Mouse (Mus musculus): Measurements from ENCODE around the gene Trim75. TPM values are rescaled to one million over a fixed set of nuclear protein-coding genes. Genes with fewer than 3 reads are reported as not detected.

Gene Trim75
- polyA plus RNA-seq (2015; fragmentation: Nextera tagmentation; extraction: Ambion mirVana): not detected in 2 replicates

DNA sequence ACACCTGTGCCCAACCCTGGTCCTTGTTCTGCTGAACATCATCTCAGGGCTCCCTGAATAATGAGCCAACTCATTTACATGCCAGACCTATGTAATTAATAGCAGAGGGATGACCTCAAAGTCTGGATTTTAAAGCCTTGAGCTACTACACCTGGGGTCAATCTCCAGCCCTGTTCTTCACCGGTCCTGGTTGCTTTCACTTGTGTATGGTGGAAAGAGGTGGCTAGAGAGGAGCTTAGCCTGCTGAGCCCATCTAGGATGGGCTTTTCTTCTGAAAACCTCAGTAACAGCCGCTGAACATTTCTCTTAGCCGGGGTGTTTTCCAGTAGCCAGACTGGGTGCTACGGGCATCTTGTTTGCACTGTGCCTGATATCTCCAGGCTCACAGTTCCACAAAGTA, at the start of gene Trim75:
TSS of gene Trim75 (minus strand) at position 101 of the 400 bp plus-strand sequence.
- no peaks in the 10 kb centered on the region for H3K9me3 ChIP-seq (ENCODE audit: control insufficient read depth)
- no peak within 1 kb of the TSS for H3K4me3 ChIP-seq (ENCODE audit: low read depth, low read length)
- TF ChIP-seq CTCF (IDR thresholded peaks at IDR 0.05; ENCODE audit: low read depth): no peak
- no peak within 1 kb of the TSS for H3K4me2 ChIP-seq (replicated peaks; ENCODE audit: low read depth)
- no peak within 1 kb of the TSS for H3K27ac ChIP-seq (ENCODE audit: low read depth, low read length)
- no peak for ATAC-seq
- H3K27me3 ChIP-seq (replicated peaks; ENCODE audit: control insufficient read depth, insufficient read depth, low read length): no peaks in the 10 kb centered on the region
- WGBS: 81% methylated on average over 4 of the region's 4 CpGs
- H3K9ac ChIP-seq (ENCODE audit: low read depth, low read length): no peak within 1 kb of the TSS
- no peaks in the 10 kb centered on the region for H3K36me3 ChIP-seq (ENCODE audit: control insufficient read depth, insufficient read depth)
- H3K4me1 ChIP-seq (replicated peaks; ENCODE audit: control insufficient read depth, insufficient read depth, low read length): no peaks in the 10 kb centered on the region

DNA sequence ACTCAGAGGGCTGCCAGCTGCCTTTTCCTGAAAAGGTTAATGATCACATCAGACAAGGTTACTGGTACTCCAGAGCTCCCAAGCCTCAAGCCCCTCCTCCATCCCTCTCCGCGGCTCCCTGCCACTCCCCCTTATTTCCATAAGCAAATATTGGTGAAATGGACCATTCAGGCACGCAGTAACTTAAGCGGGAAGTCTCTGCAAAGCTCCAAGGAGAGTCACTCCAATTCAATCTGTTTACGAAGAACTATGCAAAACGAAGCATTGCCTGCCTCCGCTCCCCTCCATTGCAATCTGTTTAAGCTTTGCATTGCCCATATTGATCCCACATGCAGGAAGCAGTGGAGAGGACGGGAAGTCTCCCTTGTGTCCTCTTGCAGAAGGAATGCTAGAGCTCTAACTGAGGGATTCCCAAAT, 49.5 kb upstream of the Trim75 start, which contains the start of gene Apela:
TSS of gene Apela (minus strand) at position 220 of the 417 bp plus-strand sequence.
- WGBS: under 1% methylated on average over 8 of the region's 8 CpGs
- Histone ChIP-seq H3K9ac (ENCODE audit: low read depth, low read length) (no peak within 1 kb of the TSS), H3K4me2 (replicated peaks; ENCODE audit: low read depth) (peak within 1 kb of the TSS; percentile 63), H3K27ac (ENCODE audit: low read depth, low read length) (no peak within 1 kb of the TSS), H3K9me3 (ENCODE audit: control insufficient read depth) (no peaks in the 10 kb centered on the region), H3K4me1 (replicated peaks; ENCODE audit: control insufficient read depth, insufficient read depth, low read length) (no peaks in the 10 kb centered on the region), H3K4me3 (ENCODE audit: low read depth, low read length) (peak within 1 kb of the TSS; percentile 14), H3K36me3 (ENCODE audit: control insufficient read depth, insufficient read depth) (no peaks in the 10 kb centered on the region), H3K27me3 (replicated peaks; ENCODE audit: control insufficient read depth, insufficient read depth, low read length) (no peaks in the 10 kb centered on the region)
- ATAC-seq: peak; percentile 38; the same call in 1 of the 2 replicates
- TF ChIP-seq CTCF (IDR thresholded peaks at IDR 0.05; ENCODE audit: low read depth): no peak

DNA sequence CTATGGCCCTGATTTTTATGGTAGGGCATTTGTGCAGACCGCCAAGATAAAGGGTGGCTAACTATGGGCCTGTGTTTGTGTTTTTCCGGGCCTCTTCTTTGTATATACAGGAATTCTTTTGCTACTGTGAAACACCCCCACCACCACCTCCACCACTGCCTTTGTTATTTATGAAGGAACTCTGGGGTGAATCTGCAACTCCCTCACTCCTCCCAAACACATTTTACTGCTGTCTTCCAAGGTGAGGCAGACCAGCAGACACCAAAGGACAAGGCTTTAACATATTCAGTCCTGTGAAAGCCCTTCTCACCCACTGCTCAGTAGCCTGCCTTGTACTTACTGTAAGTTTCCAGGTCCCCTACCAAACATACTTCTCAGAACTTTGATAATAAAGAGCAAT, 46.5 kb upstream of the Trim75 start:
- no peak for TF ChIP-seq CTCF (IDR thresholded peaks at IDR 0.05; ENCODE audit: low read depth)
- Histone ChIP-seq H3K27ac (ENCODE audit: low read depth, low read length) (no peak overlapping the region), H3K9me3 (ENCODE audit: control insufficient read depth) (no peaks in the 10 kb centered on the region), H3K4me1 (replicated peaks; ENCODE audit: control insufficient read depth, insufficient read depth, low read length) (no peaks in the 10 kb centered on the region), H3K4me3 (ENCODE audit: low read depth, low read length) (no peak overlapping the region), H3K9ac (ENCODE audit: low read depth, low read length) (no peak overlapping the region), H3K36me3 (ENCODE audit: control insufficient read depth, insufficient read depth) (no peaks in the 10 kb centered on the region), H3K4me2 (replicated peaks; ENCODE audit: low read depth) (peak overlapping the region; percentile 6; the same call in 1 of the 2 replicates), H3K27me3 (replicated peaks; ENCODE audit: control insufficient read depth, insufficient read depth, low read length) (no peaks in the 10 kb centered on the region)
- ATAC-seq: no peak
- WGBS: 24% methylated on average over 2 of the region's 2 CpGs

DNA sequence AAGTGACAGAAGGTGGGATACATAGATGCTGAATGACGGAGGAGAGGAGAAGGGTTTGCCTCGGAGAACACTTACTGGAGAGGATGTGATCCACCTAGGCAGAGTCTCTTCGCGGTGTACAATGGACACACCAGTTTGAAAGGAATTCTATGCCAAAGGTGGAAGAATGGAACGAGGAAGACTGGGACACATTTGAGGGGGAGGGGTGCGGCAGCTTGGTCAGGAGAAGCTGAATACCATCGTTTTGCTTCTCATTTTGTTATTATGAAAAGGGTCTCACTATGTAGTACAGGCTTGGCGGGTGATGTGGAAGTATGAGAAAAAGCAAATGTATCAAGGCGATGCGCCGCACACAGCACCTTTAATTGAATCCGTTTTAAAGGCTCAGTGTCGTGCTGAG, 45.4 kb upstream of the Trim75 start:
- no peak for ATAC-seq
- Histone ChIP-seq H3K9me3 (ENCODE audit: control insufficient read depth) (no peaks in the 10 kb centered on the region), H3K27ac (ENCODE audit: low read depth, low read length) (no peak overlapping the region), H3K4me1 (replicated peaks; ENCODE audit: control insufficient read depth, insufficient read depth, low read length) (no peaks in the 10 kb centered on the region), H3K9ac (ENCODE audit: low read depth, low read length) (no peak overlapping the region), H3K4me3 (ENCODE audit: low read depth, low read length) (no peak overlapping the region), H3K27me3 (replicated peaks; ENCODE audit: control insufficient read depth, insufficient read depth, low read length) (no peaks in the 10 kb centered on the region), H3K4me2 (replicated peaks; ENCODE audit: low read depth) (no peak overlapping the region), H3K36me3 (ENCODE audit: control insufficient read depth, insufficient read depth) (no peaks in the 10 kb centered on the region)
- no peak for TF ChIP-seq CTCF (IDR thresholded peaks at IDR 0.05; ENCODE audit: low read depth)
- 76% methylated on average over 13 of the region's 13 CpGs for WGBS

- no peak overlapping the region for H3K27ac ChIP-seq (ENCODE audit: low read depth, low read length)
- no peaks in the 10 kb centered on the region for H3K27me3 ChIP-seq (replicated peaks; ENCODE audit: control insufficient read depth, insufficient read depth, low read length)
- H3K4me2 ChIP-seq (replicated peaks; ENCODE audit: low read depth): no peak overlapping the region
- H3K36me3 ChIP-seq (ENCODE audit: control insufficient read depth, insufficient read depth): no peaks in the 10 kb centered on the region
- WGBS: 84% methylated on average over 1 of the region's 1 CpGs
- no peak overlapping the region for H3K9ac ChIP-seq (ENCODE audit: low read depth, low read length)
- no peak for ATAC-seq
- H3K4me3 ChIP-seq (ENCODE audit: low read depth, low read length): no peak overlapping the region
- H3K4me1 ChIP-seq (replicated peaks; ENCODE audit: control insufficient read depth, insufficient read depth, low read length): no peaks in the 10 kb centered on the region
- TF ChIP-seq CTCF (IDR thresholded peaks at IDR 0.05; ENCODE audit: low read depth): no peak
- H3K9me3 ChIP-seq (ENCODE audit: control insufficient read depth): no peaks in the 10 kb centered on the region
Observed at GRCm38 (mm10) chr8:65032107-65032506, 44.5 kb upstream of the Trim75 start.

DNA sequence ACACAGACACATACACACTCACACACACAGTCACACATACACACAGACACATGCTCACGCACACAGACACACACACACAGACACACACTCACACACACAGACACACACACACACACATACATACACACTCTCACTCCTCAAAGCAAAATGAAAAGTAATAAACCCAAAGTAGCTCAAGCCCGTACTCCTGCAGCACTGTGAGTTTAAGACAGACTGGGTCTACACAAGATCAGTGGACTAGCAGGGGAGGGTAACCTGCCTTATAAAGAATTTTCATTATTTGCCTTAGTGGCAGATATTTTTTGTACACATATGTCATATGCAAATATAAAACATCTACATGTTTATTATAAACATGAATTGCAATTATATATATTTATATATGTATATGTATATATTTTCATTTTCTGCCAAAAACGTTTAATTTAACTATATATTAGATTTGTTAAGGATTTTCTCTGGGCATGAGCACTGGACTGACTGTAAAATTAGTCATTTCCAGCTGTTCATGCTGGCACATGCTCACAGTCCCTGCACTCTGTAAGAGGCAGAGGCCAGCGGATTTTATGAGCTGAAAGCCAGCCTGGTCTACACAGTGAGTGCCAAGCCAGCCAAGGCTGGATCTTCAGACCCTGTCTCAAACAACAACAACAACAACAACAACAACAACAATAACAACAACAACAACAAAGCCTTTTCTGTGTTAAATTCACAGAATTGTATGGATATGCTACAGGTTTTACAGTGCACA, 43.3 kb upstream of the Trim75 start:
- 65% methylated on average over 4 of the region's 4 CpGs for WGBS
- no peak overlapping the region for H3K27ac ChIP-seq (ENCODE audit: low read depth, low read length)
- TF ChIP-seq CTCF (IDR thresholded peaks at IDR 0.05; ENCODE audit: low read depth): no peak
- H3K4me2 ChIP-seq (replicated peaks; ENCODE audit: low read depth): no peak overlapping the region
- H3K4me1 ChIP-seq (replicated peaks; ENCODE audit: control insufficient read depth, insufficient read depth, low read length): no peaks in the 10 kb centered on the region
- no peaks in the 10 kb centered on the region for H3K27me3 ChIP-seq (replicated peaks; ENCODE audit: control insufficient read depth, insufficient read depth, low read length)
- no peaks in the 10 kb centered on the region for H3K36me3 ChIP-seq (ENCODE audit: control insufficient read depth, insufficient read depth)
- no peaks in the 10 kb centered on the region for H3K9me3 ChIP-seq (ENCODE audit: control insufficient read depth)
- ATAC-seq: no peak
- no peak overlapping the region for H3K9ac ChIP-seq (ENCODE audit: low read depth, low read length)
- no peak overlapping the region for H3K4me3 ChIP-seq (ENCODE audit: low read depth, low read length)
